Mouse (Mus musculus) forebrain, embryonic 15.5 days (tissue): Measurements from ENCODE around the gene Frmd5. TPM values are rescaled to one million over a fixed set of nuclear protein-coding genes. Genes with fewer than 3 reads are reported as not detected.
A peak's percentile ranks its signal among the peaks of the same experiment; 100 is the strongest.
"Not testable (repeated sequence)": the region's sequence is repeated elsewhere in the genome, so short reads cannot be mapped to it uniquely, and the experiment has no call there.

Experiments used
- ATAC-seq: fragments of 200-750 bp; cut with Nextera tagmentation; replicated peaks from 2 replicates; pipeline ENCODE4 v1.8.0; 2017; ENCODE audit warnings: mild to moderate bottlenecking, moderate TSS enrichment, moderate library complexity
- H3K27ac ChIP-seq: fragments of 300-500 bp; sonication (generic); replicated peaks from 2 replicates; pipeline ENCODE4 v1.5.1; 2015; ENCODE audit warnings: mild to moderate bottlenecking, inconsistent platforms
- H3K27me3 ChIP-seq: fragments of 300-500 bp; sonication (generic); 2 replicates; pipeline ENCODE4 v1.6.1; 2015; ENCODE audit warnings: inconsistent platforms
- H3K36me3 ChIP-seq: fragments of 300-500 bp; sonication (generic); 2 replicates; pipeline ENCODE4 v1.6.1; 2015; ENCODE audit warnings: mild to moderate bottlenecking, inconsistent platforms
- H3K4me1 ChIP-seq: fragments of 300-500 bp; sonication (generic); 2 replicates; pipeline ENCODE4 v1.6.1; 2015; ENCODE audit warnings: inconsistent platforms
- H3K4me2 ChIP-seq: fragments of 300-500 bp; sonication (generic); replicated peaks from 2 replicates; pipeline ENCODE4 v1.6.1; 2015; ENCODE audit warnings: mild to moderate bottlenecking, inconsistent platforms
- H3K4me3 ChIP-seq: fragments of 300-500 bp; sonication (generic); 2 replicates; pipeline ENCODE4 v1.5.1; 2015; ENCODE audit warnings: mild to moderate bottlenecking, inconsistent platforms
- H3K9ac ChIP-seq: fragments of 300-500 bp; sonication (generic); replicated peaks from 2 replicates; pipeline ENCODE4 v1.6.1; 2015; ENCODE audit warnings: mild to moderate bottlenecking, inconsistent platforms
- H3K9me3 ChIP-seq: fragments of 300-500 bp; sonication (generic); 2 replicates; pipeline ENCODE4 v1.6.1; 2016; ENCODE audit warnings: inconsistent platforms
- WGBS: fragments of 180-500 bp; shearing (Covaris S2); methylation state at CpG from one replicate; pipeline ENCODE4 v1.1.7; 2015; ENCODE audit warnings: mixed read lengths; 5-methylcytosine and 5-hydroxymethylcytosine counted together
- polyA plus RNA-seq: library from polyadenylated mRNA; unstranded; fragments of >200 nt; fragmentation: Nextera tagmentation; extraction: Ambion mirVana; gene quantifications from 2 replicates; pipeline ENCODE4 v1.2.1, GENCODE M21; 2015

Frmd5 gene
- polyA plus RNA-seq, 1 experiment from 2014 or later: 37.5 TPM

DNA sequence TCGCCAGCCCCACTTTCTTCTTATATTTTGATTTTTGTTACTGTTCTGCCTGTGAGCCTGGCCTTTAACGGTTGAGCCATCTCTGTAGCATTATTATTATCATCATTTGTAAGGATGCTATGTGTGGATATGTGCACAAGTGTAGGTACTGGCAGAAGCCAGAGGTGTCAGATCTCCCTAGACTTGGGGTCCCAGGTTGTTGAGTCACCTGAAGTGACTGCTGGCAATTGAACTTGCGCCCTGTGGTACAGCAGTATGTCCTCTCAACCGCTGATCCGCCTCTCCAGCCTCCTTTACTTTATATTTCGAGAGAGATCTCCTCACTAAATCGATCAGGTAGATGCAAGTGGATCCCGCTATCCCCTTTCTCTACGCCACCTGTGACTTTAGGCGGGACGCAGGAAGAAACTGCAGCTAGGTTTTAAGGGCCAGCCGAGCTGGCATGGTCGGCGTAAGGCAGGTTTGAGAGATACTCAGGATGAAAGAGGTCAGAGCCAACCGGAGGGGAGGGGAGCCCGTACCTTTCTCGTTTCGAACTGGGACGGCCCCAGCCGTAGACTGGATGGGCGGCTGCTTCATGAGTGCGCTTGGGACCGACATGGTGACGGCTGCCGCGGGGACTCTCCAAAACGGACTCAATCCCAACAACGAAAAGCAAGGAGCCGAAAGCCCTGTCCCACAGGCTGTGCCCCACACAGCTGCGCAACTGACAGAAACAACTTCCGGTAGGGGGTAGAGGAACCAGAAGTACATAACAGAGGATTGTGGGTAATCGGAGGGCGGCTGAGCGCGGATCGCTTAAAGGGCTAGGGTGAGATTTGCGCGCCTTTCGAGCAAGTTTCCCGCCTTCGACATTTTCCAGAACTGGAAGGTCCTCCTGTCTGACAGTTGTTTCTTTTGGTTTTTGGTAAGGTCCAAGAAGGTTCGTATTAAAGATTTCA lies 300.7 kb downstream of the Frmd5 start, which contains the start of the genes Mfap1a and Wdr76:
Gene Mfap1a (minus strand): TSS at position 724 of the 941 bp plus-strand sequence.
Gene Wdr76 (plus strand): TSS at position 782 of the 941 bp plus-strand sequence.
- H3K27me3 ChIP-seq, H3K9me3 ChIP-seq, H3K36me3 ChIP-seq: not testable (repeated sequence)
- Histone ChIP-seq H3K4me1 (peaks cover 22% of the 10 kb centered on the region), H3K9ac (peak within 1 kb of the TSS; percentile 59), H3K4me3 (peak within 1 kb of the TSS; percentile 54), H3K4me2 (peak within 1 kb of the TSS; percentile 72), H3K27ac (peak within 1 kb of the TSS; percentile 66; the same call in 1 of the 2 replicates)
- WGBS: 4% methylated on average over 42 of the region's 42 CpGs
- ATAC-seq: peak; percentile 94

DNA sequence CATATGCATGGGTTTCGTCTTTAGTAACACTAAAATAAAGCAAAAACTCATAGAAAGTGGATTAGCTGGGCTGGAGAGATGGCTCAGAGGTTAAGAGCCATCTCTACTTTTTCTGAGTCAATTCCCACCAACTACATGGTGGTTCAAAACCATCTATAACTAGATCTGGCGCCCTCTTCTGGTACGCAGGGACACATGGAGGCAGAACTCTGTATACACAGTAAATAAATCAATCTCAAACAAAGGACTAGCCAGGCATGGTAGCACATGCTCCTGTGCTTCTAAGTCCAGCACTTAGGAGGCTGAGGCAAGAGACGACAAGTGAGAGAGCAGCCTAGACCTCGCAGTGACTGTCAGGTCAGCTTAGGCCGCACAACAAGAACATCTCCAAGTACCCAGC lies 305.3 kb downstream of the Frmd5 start:
- not testable (repeated sequence) for H3K27ac ChIP-seq, H3K4me1 ChIP-seq, H3K9ac ChIP-seq, H3K9me3 ChIP-seq, H3K27me3 ChIP-seq, H3K4me2 ChIP-seq, H3K36me3 ChIP-seq, H3K4me3 ChIP-seq, ATAC-seq
- WGBS: 94% methylated on average over 3 of the region's 6 CpGs

Other genes starting within 250 kb of the Frmd5 start
- 26.6 and 27.2 TPM in 2 replicates for gene Casc4, start 59.9 kb upstream of the Frmd5 start, polyA plus RNA-seq
- 50.1 and 50.2 TPM in 2 replicates for gene Ctdspl2, start 148.9 kb upstream of the Frmd5 start, polyA plus RNA-seq
- 0.86 and 1.1 TPM in 2 replicates for gene Mageb3, start 149.0 kb upstream of the Frmd5 start, polyA plus RNA-seq
- gene Eif3j1, start 221.5 kb upstream of the Frmd5 start, polyA plus RNA-seq: 10.3 and 10.9 TPM in 2 replicates